Mouse (Mus musculus) ES-Bruce4 (cell line): ENCODE measurements around the gene Bcl7a. TPM values are rescaled to one million over a fixed set of nuclear protein-coding genes. Genes with fewer than 3 reads are reported as not detected.

Source experiments
- H3K27ac ChIP-seq: 2 replicates; pipeline ENCODE4 v1.5.1; 2012; ENCODE audit warnings: low read length, inconsistent platforms; ENCODE audit not compliant: insufficient read depth
- H3K27me3 ChIP-seq: 2 replicates; pipeline ENCODE4 v1.6.1; 2012; ENCODE audit warnings: mild to moderate bottlenecking, low read length, inconsistent platforms; ENCODE audit not compliant: control insufficient read depth, poor library complexity, insufficient read depth, severe bottlenecking
- H3K36me3 ChIP-seq: 2 replicates; pipeline ENCODE4 v1.6.1; 2012; ENCODE audit warnings: inconsistent platforms, mild to moderate bottlenecking, low read length, moderate library complexity; ENCODE audit not compliant: control insufficient read depth, poor library complexity, insufficient read depth, severe bottlenecking
- H3K4me1 ChIP-seq: one replicate; pipeline ENCODE4 v1.8.1; 2011; ENCODE audit warnings: low read length; ENCODE audit not compliant: control insufficient read depth, insufficient read depth
- H3K4me3 ChIP-seq: 2 replicates; pipeline ENCODE4 v1.5.1; 2011; ENCODE audit warnings: low read depth, mild to moderate bottlenecking, low read length
- H3K9ac ChIP-seq: 2 replicates; pipeline ENCODE4 v1.6.1; 2012; ENCODE audit warnings: low read depth, mild to moderate bottlenecking, inconsistent platforms; ENCODE audit not compliant: poor library complexity, severe bottlenecking
- H3K9me3 ChIP-seq: replicated peaks from 2 replicates; pipeline ENCODE4 v1.6.1; 2012; ENCODE audit warnings: mild to moderate bottlenecking, low read length, inconsistent platforms; ENCODE audit not compliant: control insufficient read depth, poor library complexity, insufficient read depth, severe bottlenecking
- CTCF ChIP-seq: IDR thresholded peaks from one replicate; pipeline ENCODE4 v1.8.1; 2011; ENCODE audit warnings: low read depth, low read length
- EP300 ChIP-seq: IDR thresholded peaks from 2 replicates; pipeline ENCODE4 v1.6.1; 2011; ENCODE audit warnings: low read depth, low read length; ENCODE audit not compliant: insufficient read depth
- POLR2A ChIP-seq: IDR thresholded peaks from one replicate; pipeline ENCODE4 v1.8.1; 2011; ENCODE audit warnings: low read length; ENCODE audit not compliant: insufficient read depth
- polyA plus RNA-seq: library from polyadenylated mRNA; stranded (reverse); fragments of >200 nt; gene quantifications from 2 replicates; pipeline ENCODE4 v1.2.4, GENCODE M21; 2011; ENCODE audit warnings: low read depth; ENCODE audit not compliant: missing spikeins, insufficient read depth, insufficient read length

The Bcl7a gene
- polyA plus RNA-seq, 1 experiment = 25.4 TPM

GRCm38 (mm10) chr5:123313058-123313630 is 30.5 kb upstream of the Bcl7a start:
- H3K4me3 ChIP-seq = no peak overlapping the region
- H3K27me3 ChIP-seq = no peaks in the 10 kb centered on the region
- TF ChIP-seq CTCF = no peak
- TF ChIP-seq POLR2A = no peak
- TF ChIP-seq EP300 = no peak
- no peak overlapping the region for H3K9ac ChIP-seq
- no peak overlapping the region for H3K27ac ChIP-seq
- H3K36me3 ChIP-seq = no peaks in the 10 kb centered on the region
- no peaks in the 10 kb centered on the region for H3K9me3 ChIP-seq
- no peaks in the 10 kb centered on the region for H3K4me1 ChIP-seq

- Histone ChIP-seq H3K4me3 (no peak overlapping the region), H3K9ac (no peak overlapping the region)
These were observed 29.7 kb upstream of the Bcl7a start for GRCm38 (mm10) chr5:123313851-123314380.

GRCm38 (mm10) chr5:123315219-123315866 is 28.3 kb upstream of the Bcl7a start:
- no peaks in the 10 kb centered on the region for H3K4me1 ChIP-seq
- H3K4me3 ChIP-seq = no peak overlapping the region
- H3K27ac ChIP-seq = no peak overlapping the region
- H3K27me3 ChIP-seq = no peaks in the 10 kb centered on the region
- no peaks in the 10 kb centered on the region for H3K9me3 ChIP-seq
- no peaks in the 10 kb centered on the region for H3K36me3 ChIP-seq
- no peak overlapping the region for H3K9ac ChIP-seq
- no peak for TF ChIP-seq POLR2A
- no peak for TF ChIP-seq EP300
- no peak for TF ChIP-seq CTCF

More at GRCm38 (mm10) chr5:123313851-123314380, 29.7 kb upstream of the Bcl7a start:
- no peaks in the 10 kb centered on the region for H3K27me3 ChIP-seq
- H3K9me3 ChIP-seq = no peaks in the 10 kb centered on the region
- no peaks in the 10 kb centered on the region for H3K36me3 ChIP-seq
- H3K4me1 ChIP-seq = no peaks in the 10 kb centered on the region
- no peak for TF ChIP-seq CTCF
- no peak for TF ChIP-seq POLR2A
- no peak for TF ChIP-seq EP300
- no peak overlapping the region for H3K27ac ChIP-seq

- Histone ChIP-seq H3K27ac (no peak overlapping the region), H3K4me3 (no peak overlapping the region), H3K4me1 (no peaks in the 10 kb centered on the region), H3K36me3 (no peaks in the 10 kb centered on the region), H3K9me3 (no peaks in the 10 kb centered on the region), H3K27me3 (no peaks in the 10 kb centered on the region), H3K9ac (no peak overlapping the region)
- no peak for TF ChIP-seq POLR2A
- TF ChIP-seq CTCF = no peak
- no peak for TF ChIP-seq EP300
These were observed 25.6 kb upstream of the Bcl7a start for GRCm38 (mm10) chr5:123317992-123318391.

- H3K4me1 ChIP-seq = no peaks in the 10 kb centered on the region
- H3K27me3 ChIP-seq = no peaks in the 10 kb centered on the region
- H3K4me3 ChIP-seq = no peak overlapping the region
These were observed 23.5 kb upstream of the Bcl7a start for GRCm38 (mm10) chr5:123320136-123320535.

GRCm38 (mm10) chr5:123324242-123324641 is 19.4 kb upstream of the Bcl7a start:
- no peaks in the 10 kb centered on the region for H3K27me3 ChIP-seq
- no peaks in the 10 kb centered on the region for H3K9me3 ChIP-seq
- no peak overlapping the region for H3K9ac ChIP-seq
- no peak overlapping the region for H3K27ac ChIP-seq
- TF ChIP-seq EP300 = 0 out of 2 replicates have a peak, but pooled peaks have one; percentile 55
- TF ChIP-seq CTCF = no peak
- H3K4me1 ChIP-seq = no peaks in the 10 kb centered on the region
- no peaks in the 10 kb centered on the region for H3K36me3 ChIP-seq
- H3K4me3 ChIP-seq = no peak overlapping the region

More at GRCm38 (mm10) chr5:123320136-123320535, 23.5 kb upstream of the Bcl7a start:
- H3K9ac ChIP-seq = no peak overlapping the region
- H3K27ac ChIP-seq = no peak overlapping the region
- no peaks in the 10 kb centered on the region for H3K9me3 ChIP-seq
- no peaks in the 10 kb centered on the region for H3K36me3 ChIP-seq
- TF ChIP-seq EP300 = no peak
